Mouse (Mus musculus) stomach, embryonic 16.5 days (tissue): ENCODE data around the gene Col1a2. TPM values are rescaled to one million over a fixed set of nuclear protein-coding genes. Genes with fewer than 3 reads are reported as not detected.

Experiments used
- ATAC-seq: fragments of 200-750 bp; cut with Nextera tagmentation; 2 replicates; pipeline ENCODE4 v1.8.0; 2017; ENCODE audit warnings: moderate number of reproducible peaks, moderate TSS enrichment; ENCODE audit not compliant: insufficient read depth, low FRiP score
- H3K27ac ChIP-seq: fragments of 300-500 bp; sonication (generic); 2 replicates; pipeline ENCODE4 v1.5.1; 2014; ENCODE audit warnings: low read length
- H3K27me3 ChIP-seq: fragments of 300-500 bp; sonication (generic); 2 replicates; pipeline ENCODE4 v1.6.1; 2014; ENCODE audit warnings: low read length, control low read depth, mixed read lengths; ENCODE audit not compliant: control insufficient read depth, insufficient read depth
- H3K36me3 ChIP-seq: fragments of 300-500 bp; sonication (generic); 2 replicates; pipeline ENCODE4 v1.6.1; 2014; ENCODE audit warnings: low read length; ENCODE audit not compliant: control insufficient read depth, insufficient read depth
- H3K4me1 ChIP-seq: fragments of 300-500 bp; sonication (generic); 2 replicates; pipeline ENCODE4 v1.6.1; 2014; ENCODE audit warnings: low read length, control low read depth, mixed read lengths; ENCODE audit not compliant: control insufficient read depth, insufficient read depth
- H3K4me2 ChIP-seq: fragments of 300-500 bp; sonication (generic); 2 replicates; pipeline ENCODE4 v1.6.1; 2014; ENCODE audit warnings: low read depth, low read length, mixed read lengths
- H3K4me3 ChIP-seq: fragments of 300-500 bp; sonication (generic); replicated peaks from 2 replicates; pipeline ENCODE4 v1.5.1; 2014; ENCODE audit warnings: mild to moderate bottlenecking, low read length
- H3K9ac ChIP-seq: fragments of 300-500 bp; sonication (generic); 2 replicates; pipeline ENCODE4 v1.6.1; 2014; ENCODE audit warnings: low read length
- H3K9me3 ChIP-seq: fragments of 300-500 bp; sonication (generic); replicated peaks from 2 replicates; pipeline ENCODE4 v1.6.1; 2016; ENCODE audit warnings: low read length, control low read depth; ENCODE audit not compliant: control insufficient read depth
- WGBS: fragments of 180-500 bp; shearing (Covaris S2); extraction: QIAGEN DNeasy Blood & Tissue Kit; methylation state at CpG from one replicate; pipeline ENCODE4 v1.1.7; 2014; 5-methylcytosine and 5-hydroxymethylcytosine counted together
- polyA plus RNA-seq: library from polyadenylated mRNA; unstranded; fragments of >200 nt; fragmentation: Nextera tagmentation; extraction: Ambion mirVana; gene quantifications from 2 replicates; pipeline ENCODE4 v1.2.1, GENCODE M21; 2015

Gene Col1a2
- 1,169 and 1,212 TPM in 2 replicates for polyA plus RNA-seq

DNA sequence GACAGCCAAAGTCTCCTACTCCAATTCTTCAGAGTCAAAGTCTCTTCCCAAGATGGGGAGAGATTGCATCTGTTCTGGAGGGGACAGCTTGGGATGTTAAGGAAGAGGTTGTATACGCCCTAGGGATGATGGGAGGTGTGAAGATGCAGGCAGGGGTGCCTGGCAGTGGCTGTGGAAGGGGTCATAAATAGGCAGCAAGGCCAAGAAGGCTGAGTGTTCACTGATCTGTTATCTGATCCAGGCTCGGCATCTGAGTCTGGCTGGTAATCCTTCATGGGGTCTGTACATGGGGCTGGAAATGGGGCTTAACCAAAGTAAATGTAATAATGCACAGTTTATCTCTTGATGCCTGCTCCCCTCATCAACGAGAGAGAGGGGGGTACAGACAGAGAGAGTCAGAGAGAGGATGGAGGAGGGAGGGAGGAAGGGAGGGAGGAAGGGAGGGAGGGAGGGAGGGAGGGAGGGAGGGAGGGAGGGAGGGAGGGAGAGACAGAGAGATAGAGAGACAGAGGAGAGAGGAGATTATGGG is at the start of gene Col1a2:
Col1a2 (plus strand) TSS at position 212 of the 529 bp plus-strand sequence.
- peak within 1 kb of the TSS; percentile 65 for H3K4me3 ChIP-seq
- H3K36me3 ChIP-seq = no peaks in the 10 kb centered on the region
- no peaks in the 10 kb centered on the region for H3K27me3 ChIP-seq
- peaks cover 9% of the 10 kb centered on the region; the same call in 1 of the 2 replicates for H3K4me1 ChIP-seq
- peak within 1 kb of the TSS; percentile 81 for H3K9ac ChIP-seq
- peak within 1 kb of the TSS; percentile 70 for H3K4me2 ChIP-seq
- H3K27ac ChIP-seq = peak within 1 kb of the TSS; percentile 94
- ATAC-seq = no peak
- H3K9me3 ChIP-seq = no peaks in the 10 kb centered on the region
- 16% methylated on average over 3 of the region's 3 CpGs for WGBS

DNA sequence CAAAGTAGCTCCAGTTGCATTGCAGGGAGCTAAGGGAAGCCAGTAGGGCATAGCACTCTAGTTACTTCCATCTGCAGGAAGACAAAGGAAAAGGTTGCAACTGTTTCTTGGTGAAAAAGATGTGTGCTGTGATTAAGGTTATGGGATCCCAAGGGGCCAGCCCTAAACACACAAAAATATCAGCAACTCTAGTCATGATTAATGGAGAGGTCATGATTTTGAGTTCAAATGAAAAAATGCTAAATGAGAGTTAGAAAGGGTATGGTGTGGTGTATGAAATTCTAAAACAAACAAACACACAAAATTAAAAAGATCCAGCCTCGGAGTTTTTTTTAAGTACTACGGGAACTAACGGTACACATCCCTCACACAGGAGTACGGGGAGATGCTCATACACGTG is 49.1 kb upstream of the Col1a2 start:
- 18% methylated on average over 5 of the region's 5 CpGs for WGBS
- H3K27me3 ChIP-seq = no peaks in the 10 kb centered on the region
- no peak overlapping the region for H3K4me3 ChIP-seq
- ATAC-seq = no peak
- H3K36me3 ChIP-seq = no peaks in the 10 kb centered on the region
- H3K9me3 ChIP-seq = no peaks in the 10 kb centered on the region
- H3K4me2 ChIP-seq = no peak overlapping the region
- peak overlapping the region; percentile 64; the same call in 1 of the 2 replicates for H3K27ac ChIP-seq
- no peak overlapping the region for H3K9ac ChIP-seq
- H3K4me1 ChIP-seq = peaks cover 13% of the 10 kb centered on the region

DNA sequence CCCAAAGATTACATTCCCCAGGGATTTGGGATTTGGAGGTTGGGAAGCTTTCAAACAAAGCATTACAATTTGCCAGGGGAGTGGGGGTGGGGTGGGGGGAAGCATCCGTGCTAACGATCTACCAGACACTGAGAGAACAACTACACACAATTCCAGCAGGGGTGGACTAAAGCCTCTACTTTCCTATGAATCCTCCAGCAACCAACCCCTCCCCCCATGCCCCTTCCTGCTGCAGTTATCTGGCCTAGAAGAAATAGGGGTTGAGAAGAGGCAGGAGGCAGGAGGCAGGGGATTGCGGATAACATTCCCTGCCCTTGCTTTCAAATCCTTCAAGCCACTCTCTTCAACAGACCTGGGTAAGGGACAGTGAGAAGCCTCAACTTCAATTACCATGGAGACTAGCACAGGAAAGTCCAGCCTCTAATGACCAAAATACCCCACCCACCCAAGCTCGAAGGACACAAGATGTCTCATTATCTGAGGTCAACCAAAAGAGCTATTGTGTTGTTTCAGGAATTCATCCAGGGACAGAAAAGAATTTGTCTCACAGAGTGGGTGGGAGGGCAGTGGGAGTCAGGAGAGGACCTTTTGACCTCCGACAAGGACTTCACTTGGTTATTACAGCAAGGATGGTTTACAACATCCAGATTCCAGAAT is 48.5 kb upstream of the Col1a2 start:
- no peak overlapping the region for H3K9ac ChIP-seq
- 19% methylated on average over 5 of the region's 5 CpGs for WGBS
- H3K4me2 ChIP-seq = no peak overlapping the region; the same call in 1 of the 2 replicates
- no peaks in the 10 kb centered on the region for H3K9me3 ChIP-seq
- no peaks in the 10 kb centered on the region for H3K27me3 ChIP-seq
- H3K4me1 ChIP-seq = peaks cover 13% of the 10 kb centered on the region
- H3K36me3 ChIP-seq = no peaks in the 10 kb centered on the region
- ATAC-seq = 0 out of 2 replicates have a peak, but pooled peaks have one; percentile 38
- H3K4me3 ChIP-seq = no peak overlapping the region
- peak overlapping the region; percentile 87 for H3K27ac ChIP-seq

DNA sequence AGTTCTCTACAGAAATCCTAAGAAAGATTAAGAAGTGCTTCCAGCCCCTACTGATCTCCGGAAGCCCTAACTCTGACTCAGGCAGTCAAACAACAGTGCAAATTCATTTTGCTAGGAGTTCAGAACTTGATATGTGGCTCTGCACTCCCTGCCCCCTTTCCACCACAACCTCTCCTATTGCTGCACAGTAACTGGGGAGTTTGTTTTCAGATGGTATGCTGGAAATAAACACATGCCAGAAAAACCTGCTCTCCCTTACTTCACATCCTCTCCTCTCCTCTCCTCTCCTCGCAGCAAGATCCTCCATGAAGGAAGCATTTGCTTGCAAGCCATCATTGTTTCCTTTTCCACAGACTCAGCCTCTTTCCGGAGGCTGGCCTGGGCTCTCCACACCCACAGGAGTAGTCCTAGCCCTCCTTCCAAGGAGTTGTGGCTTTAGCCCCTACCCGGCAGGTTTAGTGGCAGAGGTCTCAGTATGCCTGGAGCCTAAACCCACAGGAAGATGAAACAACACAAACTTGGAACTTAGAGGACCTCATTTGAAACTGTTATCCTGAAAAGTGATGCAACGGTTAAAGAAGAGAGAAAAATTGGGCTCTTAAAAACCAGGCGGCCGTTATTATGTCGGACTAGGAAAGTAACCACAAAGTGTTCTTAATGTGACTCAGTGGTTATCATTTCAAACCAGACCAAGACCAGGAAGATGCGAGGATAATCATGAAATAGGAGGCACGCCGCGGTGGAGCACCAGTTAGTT is 47.7 kb upstream of the Col1a2 start:
- 0 out of 2 replicates have a peak, but pooled peaks have one; percentile 17 for ATAC-seq
- 37% methylated on average over 12 of the region's 12 CpGs for WGBS
- Histone ChIP-seq H3K36me3 (no peaks in the 10 kb centered on the region), H3K27me3 (no peaks in the 10 kb centered on the region), H3K27ac (peak overlapping the region; percentile 87), H3K4me3 (no peak overlapping the region), H3K4me1 (peaks cover 13% of the 10 kb centered on the region), H3K9ac (peak overlapping the region; percentile 13; the same call in 1 of the 2 replicates), H3K4me2 (peak overlapping the region; percentile 9; the same call in 1 of the 2 replicates), H3K9me3 (no peaks in the 10 kb centered on the region)

DNA sequence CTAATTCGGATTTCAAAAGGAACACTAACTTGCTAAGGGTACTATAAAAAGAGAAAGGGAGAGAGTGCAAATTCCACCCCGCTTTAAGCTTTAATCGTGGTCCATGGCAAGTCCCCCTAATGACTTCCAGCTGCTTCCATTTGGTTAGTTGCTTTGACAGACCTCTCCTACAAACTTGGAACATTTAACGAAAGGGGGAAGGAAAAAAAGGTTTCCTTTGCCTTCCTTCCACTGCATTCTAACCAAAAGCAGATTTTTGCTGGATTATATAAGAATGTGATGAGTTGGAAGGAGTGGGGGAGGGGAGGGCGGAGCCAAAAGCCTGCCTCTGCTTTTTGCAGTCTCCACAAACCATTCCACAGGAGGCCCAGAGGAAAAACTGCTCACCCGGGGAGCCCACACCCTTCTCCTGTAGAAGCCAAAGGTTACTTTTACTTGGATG is 47.0 kb upstream of the Col1a2 start:
- Histone ChIP-seq H3K4me3 (no peak overlapping the region), H3K4me2 (no peak overlapping the region), H3K27ac (peak overlapping the region; percentile 87), H3K4me1 (peaks cover 13% of the 10 kb centered on the region), H3K27me3 (no peaks in the 10 kb centered on the region), H3K36me3 (no peaks in the 10 kb centered on the region), H3K9ac (no peak overlapping the region), H3K9me3 (no peaks in the 10 kb centered on the region)
- ATAC-seq = peak; percentile 77; the same call in 1 of the 2 replicates
- WGBS = 23% methylated on average over 6 of the region's 6 CpGs

DNA sequence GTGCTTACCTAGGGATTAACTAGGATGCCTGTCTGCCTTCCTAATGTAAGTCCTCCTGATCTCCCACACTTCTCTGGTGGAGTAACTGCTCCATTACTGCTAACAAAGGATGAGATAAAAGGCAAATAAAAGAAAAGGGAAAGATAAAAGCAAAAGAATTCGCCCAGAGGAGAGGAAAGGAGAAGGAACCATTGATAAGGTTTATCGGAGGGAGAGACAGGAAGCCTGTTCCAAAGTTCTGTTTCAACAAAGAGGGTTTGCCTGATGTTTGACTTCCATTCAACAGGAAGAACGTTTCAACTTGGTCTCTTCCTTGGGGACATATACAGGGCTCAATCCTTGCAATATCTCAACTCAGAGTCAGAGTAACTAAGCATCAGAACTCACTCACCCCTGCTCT is 39.3 kb upstream of the Col1a2 start:
- Histone ChIP-seq H3K27ac (no peak overlapping the region), H3K27me3 (no peaks in the 10 kb centered on the region), H3K9ac (no peak overlapping the region), H3K4me1 (no peaks in the 10 kb centered on the region), H3K36me3 (no peaks in the 10 kb centered on the region), H3K9me3 (no peaks in the 10 kb centered on the region), H3K4me3 (no peak overlapping the region), H3K4me2 (no peak overlapping the region)
- 36% methylated on average over 3 of the region's 3 CpGs for WGBS
- no peak for ATAC-seq

DNA sequence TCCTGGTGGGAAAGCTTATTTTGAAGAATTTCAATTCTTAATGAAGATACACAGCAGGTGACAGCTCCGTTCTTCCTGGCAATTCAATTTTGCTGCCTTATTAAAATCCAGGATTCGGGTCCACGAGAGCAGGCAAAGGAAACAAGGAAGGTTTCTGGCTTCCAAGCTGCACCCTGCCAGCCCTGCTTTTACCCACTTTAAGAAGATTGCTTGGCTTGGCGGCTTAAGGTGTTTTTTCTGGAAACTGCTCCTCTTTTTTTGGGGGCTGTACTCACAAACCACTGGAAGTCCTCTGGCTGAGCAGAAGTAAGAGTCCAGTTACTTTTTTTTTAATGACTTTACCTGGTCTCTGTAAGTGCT is 21.1 kb upstream of the Col1a2 start:
- Histone ChIP-seq H3K9me3 (no peaks in the 10 kb centered on the region), H3K9ac (no peak overlapping the region), H3K4me3 (no peak overlapping the region), H3K4me2 (no peak overlapping the region), H3K4me1 (peaks cover 14% of the 10 kb centered on the region), H3K27me3 (no peaks in the 10 kb centered on the region), H3K27ac (peak overlapping the region; percentile 62), H3K36me3 (no peaks in the 10 kb centered on the region)
- WGBS = 44% methylated on average over 4 of the region's 4 CpGs
- no peak for ATAC-seq

DNA sequence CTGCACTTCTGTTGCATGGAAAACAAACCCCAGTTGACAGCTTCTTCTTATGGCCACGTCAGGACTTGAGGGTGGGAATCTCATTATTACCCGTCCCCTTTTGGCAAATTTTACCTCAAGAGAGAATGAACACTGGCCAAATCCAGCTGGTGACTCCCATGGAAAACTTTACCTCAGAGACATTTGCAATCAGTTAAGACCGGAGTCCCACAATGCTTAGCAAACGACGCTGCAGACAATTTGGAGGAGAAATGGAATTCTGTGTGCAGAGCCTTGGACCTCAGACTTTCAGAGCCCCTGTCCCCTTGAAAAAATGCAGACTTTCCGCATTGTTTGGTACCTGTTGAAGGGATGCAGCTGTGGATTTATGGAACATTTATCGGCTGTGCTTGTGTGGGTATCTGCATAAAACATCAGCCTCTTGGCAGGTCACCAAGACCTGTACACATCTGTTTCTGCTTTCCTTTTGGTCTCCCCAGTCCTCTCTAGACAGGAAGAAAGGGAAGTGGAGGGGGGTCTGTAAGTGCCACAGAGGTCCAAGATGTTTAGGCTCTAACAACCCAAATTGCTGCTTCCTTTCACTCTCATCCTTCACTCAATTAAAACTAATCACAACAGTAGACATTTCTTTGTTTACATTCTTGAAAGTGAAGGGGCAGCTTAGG is 20.5 kb upstream of the Col1a2 start:
- 16% methylated on average over 7 of the region's 7 CpGs for WGBS
- Histone ChIP-seq H3K36me3 (no peaks in the 10 kb centered on the region), H3K4me3 (no peak overlapping the region), H3K27ac (peak overlapping the region; percentile 62), H3K4me1 (peaks cover 19% of the 10 kb centered on the region), H3K9me3 (no peaks in the 10 kb centered on the region), H3K9ac (no peak overlapping the region), H3K27me3 (no peaks in the 10 kb centered on the region), H3K4me2 (peak overlapping the region; percentile 27; the same call in 1 of the 2 replicates)
- ATAC-seq = peak; percentile 42; the same call in 1 of the 2 replicates
